Mouse (Mus musculus) colon, adult 2 months (tissue): ENCODE measurements around the gene Akr1c6. TPM values are rescaled to one million over a fixed set of nuclear protein-coding genes. Genes with fewer than 3 reads are reported as not detected.

Experiments
- polyA plus RNA-seq: library from polyadenylated mRNA; depleted of rRNA; stranded (reverse); fragments of >200 nt; gene quantifications from 2 replicates; pipeline ENCODE4 v1.2.3, GENCODE M21; 2012; rRNA removed

The Akr1c6 gene
- not detected in 2 replicates for polyA plus RNA-seq

DNA sequence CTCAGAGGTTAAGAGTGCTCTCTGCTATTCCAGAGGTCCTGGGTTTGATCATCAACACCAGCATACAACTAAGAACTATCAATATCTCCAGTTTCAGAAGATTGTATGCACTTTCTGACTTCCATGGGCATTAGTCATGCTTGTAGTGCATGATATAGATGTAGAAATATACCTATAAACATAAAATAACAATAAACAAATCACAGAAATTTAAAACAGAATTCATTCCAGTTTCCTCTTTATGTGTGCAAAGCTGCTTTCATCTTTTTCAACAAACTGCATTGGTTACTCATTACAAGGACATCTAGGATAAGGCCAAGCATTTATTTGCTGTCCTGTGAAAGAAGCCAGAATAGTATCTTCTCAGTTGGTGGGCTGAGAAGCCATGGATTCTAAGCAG lies at the start of gene Akr1c6:
TSS of gene Akr1c6 (plus strand) at position 301 of the 400 bp plus-strand sequence.

Other genes starting within 250 kb of the Akr1c6 start
- gene Akr1c13, start 243.2 kb upstream of the Akr1c6 start, polyA plus RNA-seq = 22.2 and 30.8 TPM in 2 replicates
- gene Akr1c19, start 205.6 kb upstream of the Akr1c6 start, polyA plus RNA-seq = 15.9 and 16.9 TPM in 2 replicates
- gene Akr1c12, start 154.9 kb upstream of the Akr1c6 start, polyA plus RNA-seq = 14.2 and 20.4 TPM in 2 replicates
- not detected in 2 replicates for gene Akr1c20, start 89.0 kb downstream of the Akr1c6 start, polyA plus RNA-seq
- not detected in 2 replicates for gene Akr1c21, start 139.8 kb downstream of the Akr1c6 start, polyA plus RNA-seq
- gene Akr1e1, start 174.9 kb downstream of the Akr1c6 start, polyA plus RNA-seq = 1.1 and 1.7 TPM in 2 replicates